Mouse (Mus musculus) intestine, postnatal 0 days (tissue): ENCODE measurements around the gene Oprm1. TPM values are rescaled to one million over a fixed set of nuclear protein-coding genes. Genes with fewer than 3 reads are reported as not detected.

Experiments used
- ATAC-seq: fragments of 200-750 bp; cut with Nextera tagmentation; 2 replicates; pipeline ENCODE4 v1.8.0; 2017; ENCODE audit warnings: mild to moderate bottlenecking, moderate TSS enrichment, moderate library complexity
- H3K27ac ChIP-seq: fragments of 300-500 bp; sonication (generic); 2 replicates; pipeline ENCODE4 v1.5.1; 2014; ENCODE audit warnings: mild to moderate bottlenecking, low read depth, low read length, moderate library complexity
- H3K27me3 ChIP-seq: fragments of 300-500 bp; sonication (generic); replicated peaks from 2 replicates; pipeline ENCODE4 v1.6.1; 2014; ENCODE audit warnings: low read length, mixed read lengths; ENCODE audit not compliant: control insufficient read depth, insufficient read depth
- H3K36me3 ChIP-seq: fragments of 300-500 bp; sonication (generic); 2 replicates; pipeline ENCODE4 v1.6.1; 2014; ENCODE audit warnings: mild to moderate bottlenecking, moderate library complexity; ENCODE audit not compliant: control insufficient read depth, insufficient read depth
- H3K4me1 ChIP-seq: fragments of 300-500 bp; sonication (generic); replicated peaks from 2 replicates; pipeline ENCODE4 v1.6.1; 2014; ENCODE audit warnings: antibody characterized with exemption, low read length, mixed read lengths; ENCODE audit not compliant: control insufficient read depth, insufficient read depth
- H3K4me2 ChIP-seq: fragments of 300-500 bp; sonication (generic); replicated peaks from 2 replicates; pipeline ENCODE4 v1.6.1; 2014; ENCODE audit warnings: low read depth, mild to moderate bottlenecking, moderate library complexity
- H3K4me3 ChIP-seq: fragments of 300-500 bp; sonication (generic); 2 replicates; pipeline ENCODE4 v1.5.1; 2014; ENCODE audit warnings: low read depth, low read length
- H3K9ac ChIP-seq: fragments of 300-500 bp; sonication (generic); 2 replicates; pipeline ENCODE4 v1.6.1; 2014; ENCODE audit warnings: mild to moderate bottlenecking, low read depth, low read length
- H3K9me3 ChIP-seq: fragments of 300-500 bp; sonication (generic); 2 replicates; pipeline ENCODE4 v1.6.1; 2016; ENCODE audit warnings: mixed run types; ENCODE audit not compliant: control insufficient read depth
- CTCF ChIP-seq: sonication (generic); IDR thresholded peaks from 2 replicates; pipeline ENCODE4 v1.5.1; 2016; ENCODE audit warnings: low read depth, mild to moderate bottlenecking, control low read depth, antibody characterized with exemption, moderate library complexity
- WGBS: fragments of 180-500 bp; shearing (Covaris S2); extraction: QIAGEN DNeasy Blood & Tissue Kit; methylation state at CpG from one replicate; pipeline ENCODE4 v1.1.7; 2014; 5-methylcytosine and 5-hydroxymethylcytosine counted together
- polyA plus RNA-seq: library from polyadenylated mRNA; unstranded; fragments of >200 nt; fragmentation: Nextera tagmentation; extraction: Ambion mirVana; gene quantifications from 2 replicates; pipeline ENCODE4 v1.2.1, GENCODE M21; 2015

Gene Oprm1
- polyA plus RNA-seq, 1 experiment from 2014 or later, result 0.29 TPM

GRCm38 (mm10) chr10:6928905-6929304 lies 170.6 kb downstream of the Oprm1 start:
- Histone ChIP-seq H3K4me1 (no peaks in the 10 kb centered on the region), H3K27me3 (no peaks in the 10 kb centered on the region), H3K4me3 (no peak overlapping the region), H3K27ac (no peak overlapping the region), H3K9me3 (no peaks in the 10 kb centered on the region), H3K4me2 (no peak overlapping the region), H3K9ac (no peak overlapping the region), H3K36me3 (no peaks in the 10 kb centered on the region)
- peak; percentile 91 for ATAC-seq
- peak; percentile 27 for TF ChIP-seq CTCF
- 33% methylated on average over 1 of the region's 1 CpGs for WGBS

- 85% methylated on average over 1 of the region's 1 CpGs for WGBS
- H3K27ac ChIP-seq, result no peak overlapping the region
- no peaks in the 10 kb centered on the region for H3K9me3 ChIP-seq
- no peak overlapping the region for H3K4me2 ChIP-seq
- H3K4me3 ChIP-seq, result no peak overlapping the region
- no peak overlapping the region for H3K9ac ChIP-seq
- TF ChIP-seq CTCF, result no peak
- no peaks in the 10 kb centered on the region for H3K36me3 ChIP-seq
- no peaks in the 10 kb centered on the region for H3K27me3 ChIP-seq
- no peak for ATAC-seq
- H3K4me1 ChIP-seq, result no peaks in the 10 kb centered on the region
Observed at GRCm38 (mm10) chr10:6930398-6930797, 172.1 kb downstream of the Oprm1 start.

- no peaks in the 10 kb centered on the region for H3K4me1 ChIP-seq
- H3K27me3 ChIP-seq, result no peaks in the 10 kb centered on the region
- no peak overlapping the region for H3K27ac ChIP-seq
- TF ChIP-seq CTCF, result no peak
- H3K9ac ChIP-seq, result no peak overlapping the region
- ATAC-seq, result no peak
- no peaks in the 10 kb centered on the region for H3K9me3 ChIP-seq
- WGBS, result 30% methylated on average over 2 of the region's 2 CpGs
- H3K36me3 ChIP-seq, result no peaks in the 10 kb centered on the region
- H3K4me3 ChIP-seq, result no peak overlapping the region
- H3K4me2 ChIP-seq, result no peak overlapping the region
Observed at GRCm38 (mm10) chr10:6930889-6931288, 172.6 kb downstream of the Oprm1 start.

- no peak for ATAC-seq
- no peaks in the 10 kb centered on the region for H3K4me1 ChIP-seq
- TF ChIP-seq CTCF, result no peak
- no peaks in the 10 kb centered on the region for H3K27me3 ChIP-seq
- H3K9ac ChIP-seq, result no peak overlapping the region
- H3K36me3 ChIP-seq, result no peaks in the 10 kb centered on the region
- WGBS, result 74% methylated on average over 3 of the region's 3 CpGs
- no peaks in the 10 kb centered on the region for H3K9me3 ChIP-seq
- H3K27ac ChIP-seq, result no peak overlapping the region
- no peak overlapping the region for H3K4me3 ChIP-seq
- H3K4me2 ChIP-seq, result no peak overlapping the region
Observed at GRCm38 (mm10) chr10:6934776-6935175, 176.5 kb downstream of the Oprm1 start.

- Histone ChIP-seq H3K36me3 (no peaks in the 10 kb centered on the region), H3K9ac (no peak overlapping the region), H3K4me3 (no peak overlapping the region), H3K9me3 (no peaks in the 10 kb centered on the region), H3K4me2 (no peak overlapping the region), H3K27ac (no peak overlapping the region), H3K4me1 (no peaks in the 10 kb centered on the region), H3K27me3 (no peaks in the 10 kb centered on the region)
- no peak for TF ChIP-seq CTCF
- WGBS, result 86% methylated on average over 4 of the region's 4 CpGs
- no peak; the same call in 1 of the 2 replicates for ATAC-seq
Observed at GRCm38 (mm10) chr10:6936671-6937425, 178.5 kb downstream of the Oprm1 start.

GRCm38 (mm10) chr10:6953115-6953514 lies 194.8 kb downstream of the Oprm1 start:
- no peak for ATAC-seq
- H3K27me3 ChIP-seq, result no peaks in the 10 kb centered on the region
- no peak for TF ChIP-seq CTCF

More at GRCm38 (mm10) chr10:6953115-6953514, 194.8 kb downstream of the Oprm1 start:
- Histone ChIP-seq H3K9ac (no peak overlapping the region), H3K27ac (no peak overlapping the region), H3K36me3 (no peaks in the 10 kb centered on the region), H3K9me3 (no peaks in the 10 kb centered on the region), H3K4me2 (no peak overlapping the region), H3K4me1 (no peaks in the 10 kb centered on the region), H3K4me3 (no peak overlapping the region)
- WGBS, result 65% methylated on average over 1 of the region's 1 CpGs
